Mouse (Mus musculus) spleen, postnatal 0 days (tissue): Measurements from ENCODE around the gene Olfr1507. TPM values are rescaled to one million over a fixed set of nuclear protein-coding genes. Genes with fewer than 3 reads are reported as not detected.

Source experiments
- polyA plus RNA-seq: library from polyadenylated mRNA; unstranded; fragments of >200 nt; fragmentation: Nextera tagmentation; extraction: Ambion mirVana; gene quantifications from 2 replicates; pipeline ENCODE4 v1.2.1, GENCODE M21; 2015

The Olfr1507 gene
- not detected in 2 replicates for polyA plus RNA-seq

DNA sequence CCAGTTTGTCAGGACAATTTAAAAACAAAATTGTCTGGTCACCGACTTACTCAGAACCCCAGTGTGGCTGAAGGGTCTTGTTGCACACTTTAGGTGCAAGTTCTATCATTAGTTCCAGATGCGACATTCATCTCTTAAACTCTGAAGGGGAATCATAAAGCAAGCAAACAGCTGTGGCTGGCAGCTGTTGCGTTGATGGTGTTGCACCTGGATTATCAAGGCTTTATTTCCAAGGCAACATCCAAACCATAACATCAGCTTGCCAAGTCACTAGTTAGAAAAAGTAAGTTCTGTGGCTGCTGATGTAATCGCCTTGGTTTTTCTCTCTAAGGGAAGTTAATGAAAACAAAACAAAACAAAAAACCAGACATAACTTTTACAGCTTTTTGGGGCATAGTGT is at the start of gene Olfr1507:
Gene Olfr1507, minus strand, starts transcription at position 234 of the 400 bp plus-strand sequence.

DNA sequence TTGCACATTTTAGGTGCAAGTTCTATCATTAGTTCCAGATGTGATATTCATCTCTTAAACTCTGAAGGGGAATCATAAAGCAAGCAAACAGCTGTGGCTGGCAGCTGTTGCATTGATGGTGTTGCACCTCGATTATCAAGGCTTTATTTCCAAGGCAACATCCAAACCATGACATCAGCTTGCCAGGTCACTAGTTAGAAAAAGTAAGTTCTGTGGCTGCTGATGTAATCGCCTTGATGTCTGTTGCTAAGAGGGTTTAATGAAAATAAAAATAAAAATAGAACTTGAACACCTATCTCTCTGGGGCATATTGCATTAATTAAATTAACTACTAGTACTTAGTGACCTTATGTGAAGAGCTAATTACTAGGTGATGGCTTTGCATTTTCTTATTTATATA is 28.2 kb downstream of the Olfr1507 start, which contains the start of gene Olfr1508:
Gene Olfr1508, minus strand, starts transcription at position 101 of the 400 bp plus-strand sequence.

DNA sequence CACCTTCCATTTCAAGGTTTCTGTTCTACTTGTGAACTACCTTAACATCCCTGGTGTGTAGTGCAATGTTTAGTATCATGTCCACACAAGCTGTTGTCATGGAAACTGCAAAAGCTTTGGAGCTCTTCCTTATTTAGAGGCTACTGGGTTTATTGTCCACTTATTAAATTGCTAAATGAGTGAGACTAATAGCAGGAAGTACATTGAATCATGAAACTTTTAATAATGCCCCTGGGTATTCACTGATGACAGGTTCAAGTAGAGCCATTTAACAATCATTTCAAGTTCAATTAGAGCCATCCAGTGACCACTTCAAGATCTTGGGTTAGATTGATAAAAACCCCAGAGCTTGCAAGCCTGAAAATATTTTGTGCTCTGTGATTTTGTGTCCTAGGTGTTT is 52.9 kb downstream of the Olfr1507 start, which contains the start of gene Olfr1509:
Gene Olfr1509, plus strand, starts transcription at position 301 of the 400 bp plus-strand sequence.

Other genes with a start within 250 kb of the Olfr1507 start
- gene Chd8, start 238.0 kb downstream of the Olfr1507 start, polyA plus RNA-seq, result 20.6 and 24.0 TPM in 2 replicates
- 17.4 and 18.6 TPM in 2 replicates for gene Tox4, start 216.6 kb downstream of the Olfr1507 start, polyA plus RNA-seq
- gene Rab2b, start 216.2 kb downstream of the Olfr1507 start, polyA plus RNA-seq, result 5.4 and 7.6 TPM in 2 replicates
- gene Mettl3, start 190.6 kb downstream of the Olfr1507 start, polyA plus RNA-seq, result 22.5 and 23.3 TPM in 2 replicates
- gene Sall2, start 167.0 kb downstream of the Olfr1507 start, polyA plus RNA-seq, result 3.2 and 5.2 TPM in 2 replicates
- gene Olfr1513, start 139.3 kb downstream of the Olfr1507 start, polyA plus RNA-seq, result not detected in 2 replicates
- not detected in 2 replicates for gene Olfr1512, start 116.6 kb downstream of the Olfr1507 start, polyA plus RNA-seq
- not detected in 2 replicates for gene Olfr1511, start 98.4 kb downstream of the Olfr1507 start, polyA plus RNA-seq
- not detected in 2 replicates for gene Olfr1510, start 81.4 kb downstream of the Olfr1507 start, polyA plus RNA-seq
- 0.13 TPM in 1 of 2 replicates, not detected in the other for gene Olfr1509, start 52.8 kb downstream of the Olfr1507 start, polyA plus RNA-seq
- gene Olfr1508, start 28.3 kb downstream of the Olfr1507 start, polyA plus RNA-seq, result not detected in 2 replicates